Mouse (Mus musculus) Muller cell, postnatal 12 days (primary cell): ENCODE results near the gene Slc29a1.

ENCODE experiments used
- DNase-seq: peaks from one replicate; pipeline ENCODE4 v3.0.0-alpha.2; 2015; ENCODE audit errors: inconsistent ontology term

Slc29a1 gene

DNA sequence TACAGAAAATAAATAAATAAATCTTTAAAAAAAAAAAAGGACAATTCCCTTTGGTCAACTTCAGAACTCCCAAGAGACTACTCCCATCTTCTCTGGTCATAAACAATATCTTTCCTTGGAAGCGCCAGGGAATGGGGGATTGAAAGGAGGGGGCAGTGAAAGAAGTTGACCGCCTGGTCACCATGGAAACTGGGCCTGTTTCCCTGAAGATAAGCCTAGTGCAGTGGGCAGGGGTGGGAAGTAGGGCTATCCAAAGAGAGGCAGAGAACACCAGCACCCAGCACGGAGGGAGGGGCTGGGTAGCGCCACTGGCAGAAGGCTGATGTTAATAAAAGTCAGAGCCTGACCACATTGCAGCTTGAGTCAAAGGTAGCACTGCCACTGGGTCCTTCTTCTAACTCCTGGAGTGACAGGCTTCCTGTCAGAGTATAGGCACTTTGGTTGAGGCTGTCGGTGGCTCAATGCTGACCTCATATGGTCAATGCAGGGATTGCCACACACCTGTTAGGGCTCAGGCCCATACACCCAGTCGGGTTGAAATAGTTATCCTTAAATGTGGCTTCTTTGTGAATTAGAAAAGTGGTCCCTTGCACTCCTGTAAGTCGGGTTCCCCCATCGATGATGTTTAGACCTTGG lies 47.5 kb downstream of the Slc29a1 start:
- DNase-seq, result peak; percentile 60

DNA sequence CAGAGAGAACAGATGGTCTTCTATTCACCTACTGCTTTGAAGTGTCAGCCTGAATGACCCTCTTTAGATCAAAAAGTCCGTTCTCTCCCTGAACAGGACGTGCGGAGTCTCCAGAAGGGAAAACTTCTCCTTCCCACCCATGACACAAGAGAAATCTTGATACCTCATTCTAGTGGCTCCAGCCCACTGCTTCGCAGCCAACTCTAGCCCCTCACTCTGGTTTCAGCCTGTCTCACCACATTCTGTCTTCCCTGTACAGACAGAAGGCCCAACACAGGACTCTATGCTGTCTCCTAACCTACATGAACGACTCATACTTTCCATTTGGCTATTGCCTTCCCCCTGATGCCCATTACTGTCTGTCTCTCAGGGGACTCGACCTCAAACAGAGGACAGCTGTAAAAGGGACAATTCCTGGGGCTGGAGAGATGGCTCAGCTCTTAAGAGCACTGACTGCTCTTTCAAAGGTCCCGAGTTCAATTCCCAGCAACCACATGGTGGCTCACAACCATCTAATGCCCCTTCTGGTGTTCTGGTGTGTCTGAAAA lies 48.1 kb downstream of the Slc29a1 start:
- DNase-seq, result no peak

DNA sequence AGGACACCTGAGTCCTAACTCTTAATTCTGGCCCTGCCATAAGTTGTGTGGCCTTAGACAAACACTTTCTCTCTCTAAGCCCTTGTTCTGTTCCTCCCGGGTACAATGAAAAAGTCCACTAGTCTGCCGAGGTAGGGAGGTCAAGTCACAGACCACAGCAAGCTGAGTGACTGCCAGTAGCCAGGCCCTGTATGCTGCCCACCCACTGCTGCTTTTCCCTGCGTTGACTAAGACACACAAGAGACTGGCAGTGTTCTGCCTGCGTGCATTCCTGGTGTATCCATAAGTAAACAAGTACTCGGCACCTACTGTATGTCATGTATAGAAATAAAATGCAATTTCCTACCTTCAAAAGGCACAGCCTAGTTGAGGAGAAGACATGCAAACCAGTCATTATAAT lies 49.2 kb downstream of the Slc29a1 start:
- DNase-seq, result no peak

DNA sequence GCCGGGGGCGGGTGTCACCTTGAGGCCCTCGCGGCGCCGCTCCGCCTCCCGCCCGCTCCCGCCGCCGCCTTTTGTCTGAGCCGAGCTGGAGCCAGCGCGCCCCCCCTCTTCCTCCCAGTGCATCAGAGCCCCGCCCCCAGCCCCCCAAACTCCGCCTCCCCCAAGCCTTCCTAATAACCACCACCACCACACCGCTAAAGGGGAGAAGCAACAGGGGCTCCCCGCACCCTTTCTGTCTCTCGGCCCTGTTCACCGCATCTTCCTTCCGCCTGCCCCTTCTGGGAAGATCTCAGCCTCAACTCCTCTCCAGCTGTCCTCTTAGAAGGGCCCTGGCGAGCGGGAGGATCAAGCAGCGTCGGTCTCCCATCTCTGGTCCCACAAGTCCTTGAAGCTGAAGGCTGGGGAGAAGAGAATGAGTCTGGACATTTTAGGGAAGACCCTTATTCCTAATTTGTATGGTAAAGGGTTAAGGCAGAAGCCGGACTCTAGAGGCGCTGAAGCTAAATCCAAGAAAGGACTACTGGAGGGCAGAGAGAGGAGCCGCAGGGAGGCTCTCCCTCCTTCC lies 49.7 kb downstream of the Slc29a1 start, which contains the start of gene Tmem151b:
TSS of gene Tmem151b (minus strand) at position 61 of the 565 bp plus-strand sequence.
- DNase-seq, result no peak

DNA sequence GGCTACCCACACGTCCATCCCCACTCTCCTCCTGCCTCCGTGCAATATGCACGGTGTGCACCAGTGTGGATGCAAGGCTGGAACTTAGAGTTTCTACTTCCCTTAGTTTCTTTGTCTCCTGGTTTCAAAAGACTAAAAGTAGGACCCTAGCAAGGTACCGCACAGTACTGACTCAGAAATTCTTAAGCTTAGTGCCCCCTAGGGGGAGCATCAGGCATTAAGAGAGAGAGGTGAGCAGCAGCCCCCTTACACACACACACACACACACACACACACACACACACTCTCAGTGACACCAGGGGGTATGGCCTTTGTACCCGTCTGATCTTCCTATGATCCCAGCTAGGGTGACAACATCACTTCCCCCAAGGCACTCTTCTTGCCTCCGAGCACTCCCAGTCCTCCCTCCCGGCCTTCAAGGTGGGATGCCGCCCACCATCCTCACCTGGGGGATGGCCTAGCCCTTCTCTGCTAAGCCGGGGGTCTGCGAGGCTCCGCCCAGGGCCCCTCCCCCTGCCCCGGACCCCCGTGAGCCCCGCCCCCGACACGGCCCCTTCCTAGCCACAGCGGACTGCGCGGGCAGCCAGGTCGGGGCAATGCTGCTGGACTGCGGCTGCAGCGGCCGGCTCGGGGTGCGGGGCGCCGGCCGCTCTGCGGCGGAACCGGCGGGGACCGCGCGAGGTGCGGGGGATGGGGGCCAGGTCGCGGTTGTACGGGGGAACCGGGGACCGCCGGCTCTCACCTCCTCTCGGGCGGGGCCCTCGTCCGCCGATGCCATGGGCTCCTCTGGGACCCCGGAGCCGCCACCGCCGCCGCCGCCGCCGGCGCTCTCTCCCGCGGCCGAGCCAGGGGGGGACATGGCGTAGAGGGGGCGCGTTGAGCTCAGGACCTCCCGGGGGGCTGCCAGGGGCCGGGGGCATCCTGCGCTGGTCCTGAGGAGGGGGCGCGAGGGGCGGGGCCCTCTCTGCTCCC lies 50.6 kb downstream of the Slc29a1 start:
- DNase-seq, result no peak

DNA sequence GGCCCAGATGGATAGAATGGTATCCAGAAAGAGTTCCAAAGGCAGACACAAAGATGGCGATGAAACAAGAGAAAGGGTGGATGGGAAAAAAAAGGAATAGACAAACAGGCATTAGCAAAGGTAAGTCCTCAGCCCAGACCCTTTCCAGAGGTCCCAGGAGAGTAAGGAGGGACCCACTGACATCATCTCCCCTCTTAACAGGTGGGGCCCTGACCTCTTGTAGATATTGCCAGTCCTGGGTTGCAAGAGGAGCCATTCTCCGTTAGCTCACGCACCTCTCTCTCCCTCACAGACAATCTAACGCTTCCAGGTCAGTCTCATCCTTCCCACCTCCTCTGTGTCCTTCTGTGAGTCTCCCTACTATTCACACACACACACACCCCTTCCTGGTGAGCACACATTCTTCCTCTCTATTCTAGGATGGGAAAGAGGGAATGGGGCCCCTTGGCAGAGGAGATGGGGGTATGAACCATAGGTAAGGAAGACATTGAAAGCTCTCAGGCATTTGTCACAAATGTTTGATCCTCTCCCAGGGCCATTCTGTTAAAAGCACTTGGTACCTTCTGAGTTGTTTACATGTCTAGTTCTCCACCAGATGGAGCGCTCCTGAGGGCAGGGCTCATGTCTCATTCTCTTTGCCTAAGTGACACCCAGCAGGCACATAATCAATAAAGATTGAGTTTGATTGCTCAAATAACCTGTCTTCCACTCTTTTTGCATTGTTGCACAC lies 51.8 kb downstream of the Slc29a1 start:
- DNase-seq, result no peak

DNA sequence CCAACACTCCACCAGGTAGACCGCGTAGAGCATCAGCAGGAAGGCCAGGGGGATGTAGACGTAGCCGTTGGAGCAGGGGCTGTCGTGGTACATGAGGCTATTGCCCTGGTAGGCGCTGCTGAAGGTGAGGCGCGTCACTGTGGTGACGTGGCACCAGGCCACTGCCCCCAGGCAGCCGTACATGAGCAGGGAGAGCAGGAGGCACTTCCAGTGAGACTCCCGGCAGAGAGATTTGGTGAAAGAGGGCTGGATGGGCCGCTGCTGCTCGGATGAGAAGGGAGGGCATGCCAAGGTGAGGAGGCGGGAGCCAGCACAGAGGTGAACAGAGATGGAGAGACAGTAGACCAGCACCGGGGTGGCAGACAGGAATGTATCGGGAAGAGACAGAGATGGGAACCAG lies 52.5 kb downstream of the Slc29a1 start:
- DNase-seq, result no peak

DNA sequence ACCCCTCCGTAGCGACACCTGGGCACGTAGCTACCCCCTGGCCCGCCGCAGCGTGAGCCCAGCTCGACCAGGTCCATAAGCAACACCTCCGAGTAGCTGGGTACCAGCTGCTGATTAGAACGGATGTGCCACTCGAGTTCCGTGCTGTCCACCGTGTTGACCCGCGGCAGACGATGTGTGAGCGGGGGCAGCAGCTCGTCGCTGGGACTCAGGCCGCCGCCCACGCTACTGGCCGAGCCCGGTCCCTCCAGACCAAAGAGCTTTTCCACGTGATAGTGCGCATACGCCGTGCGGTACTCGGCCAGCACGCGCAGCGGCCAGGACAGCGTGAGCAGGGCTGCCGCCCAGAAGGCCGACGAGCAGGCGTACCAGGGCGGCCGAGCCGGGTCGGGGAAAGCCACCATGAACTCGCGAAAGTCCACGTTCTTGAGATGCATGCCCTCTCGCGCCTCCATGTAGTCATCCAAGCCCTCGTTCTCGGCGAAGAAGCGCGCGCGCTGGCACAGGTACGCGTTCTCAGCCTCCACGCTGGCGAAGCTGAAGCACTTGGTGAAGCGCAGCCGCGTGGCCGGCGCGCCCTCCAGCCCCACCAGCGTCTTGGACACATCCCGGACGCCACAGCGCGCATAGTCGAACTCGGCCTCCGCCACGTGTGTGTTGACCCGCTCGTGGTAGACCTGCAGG lies 54.0 kb downstream of the Slc29a1 start:
- no peak for DNase-seq

DNA sequence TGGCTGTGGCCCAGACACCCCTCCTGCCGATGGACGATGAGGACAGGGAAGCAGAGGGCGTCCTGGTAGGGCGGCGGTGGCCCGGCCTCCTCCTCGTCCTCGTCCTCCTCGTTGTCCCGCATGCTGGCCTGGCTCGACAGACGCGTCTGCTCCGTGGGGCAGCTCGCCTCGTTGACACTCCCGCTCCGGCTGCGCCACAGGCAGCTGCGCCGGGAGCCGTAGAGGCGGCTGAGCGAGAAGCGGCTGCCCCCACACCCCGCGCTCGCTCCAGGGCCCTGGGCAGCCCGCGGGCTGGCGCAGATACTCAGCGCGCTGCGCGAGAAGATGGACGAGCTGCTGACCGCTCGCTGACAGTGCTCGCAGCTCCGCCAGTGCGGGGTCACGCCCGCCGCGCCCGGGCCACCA lies 54.5 kb downstream of the Slc29a1 start:
- no peak for DNase-seq

DNA sequence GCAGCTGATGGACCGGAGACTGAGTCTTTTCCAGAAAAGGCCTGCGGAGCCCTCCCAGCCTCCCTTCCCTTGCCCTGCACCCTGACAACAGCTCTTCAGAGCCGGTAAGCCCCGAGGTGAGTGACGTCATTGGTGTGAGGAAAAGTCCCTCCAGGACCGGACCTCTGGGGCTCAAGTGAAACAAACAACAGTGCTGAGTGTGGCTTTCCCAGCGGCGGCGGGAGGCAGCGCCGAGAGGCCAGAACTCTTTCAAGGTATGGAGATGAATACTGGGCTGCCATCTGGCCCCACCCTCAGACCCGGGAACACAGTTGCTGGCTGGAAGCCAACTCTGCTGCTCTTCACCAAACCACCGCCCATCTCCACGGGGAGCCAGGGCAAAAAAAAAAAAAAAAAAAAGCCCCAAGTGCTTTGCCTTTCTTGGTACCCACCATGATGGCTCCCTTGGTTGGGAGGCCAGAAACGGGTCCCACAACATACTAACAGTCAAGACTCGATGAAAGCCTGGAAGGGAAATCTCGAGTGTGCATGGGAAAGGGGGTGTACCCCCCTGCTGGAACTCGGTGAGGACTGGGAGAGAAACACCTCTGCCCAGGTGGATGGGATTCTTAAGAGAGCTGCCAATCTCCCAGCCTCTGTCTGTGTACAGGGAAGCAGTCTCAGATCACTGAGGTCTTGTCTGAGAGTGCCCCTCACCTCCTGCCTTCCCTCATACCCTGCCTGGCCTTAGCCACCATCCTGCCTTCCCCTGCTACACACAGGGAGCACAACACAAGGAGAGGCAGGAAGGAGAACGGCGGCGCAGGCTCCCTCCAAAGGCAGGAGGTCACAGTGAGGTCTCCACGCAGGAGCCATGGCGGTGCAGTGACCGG lies 55.2 kb downstream of the Slc29a1 start:
- DNase-seq, result no peak

DNA sequence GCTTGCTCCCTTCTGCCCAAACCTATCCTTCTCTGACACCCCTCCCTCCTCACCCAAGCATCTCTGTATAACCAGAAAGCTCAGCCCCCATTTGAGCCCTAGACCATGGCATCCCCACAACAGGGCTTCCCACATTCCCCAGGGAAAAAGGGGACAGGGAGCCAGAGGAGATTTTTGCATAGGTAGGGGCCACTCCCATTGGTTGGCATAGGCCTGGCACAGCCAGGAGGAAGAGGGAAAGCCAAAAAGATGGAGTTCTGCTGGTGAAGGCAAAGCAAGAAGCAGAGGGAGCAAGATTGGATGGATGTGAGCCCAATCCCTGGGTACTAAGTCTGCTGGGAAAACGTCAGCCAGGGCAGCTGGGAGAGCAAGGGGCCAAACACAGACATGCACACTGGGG lies 56.3 kb downstream of the Slc29a1 start:
- no peak for DNase-seq

DNA sequence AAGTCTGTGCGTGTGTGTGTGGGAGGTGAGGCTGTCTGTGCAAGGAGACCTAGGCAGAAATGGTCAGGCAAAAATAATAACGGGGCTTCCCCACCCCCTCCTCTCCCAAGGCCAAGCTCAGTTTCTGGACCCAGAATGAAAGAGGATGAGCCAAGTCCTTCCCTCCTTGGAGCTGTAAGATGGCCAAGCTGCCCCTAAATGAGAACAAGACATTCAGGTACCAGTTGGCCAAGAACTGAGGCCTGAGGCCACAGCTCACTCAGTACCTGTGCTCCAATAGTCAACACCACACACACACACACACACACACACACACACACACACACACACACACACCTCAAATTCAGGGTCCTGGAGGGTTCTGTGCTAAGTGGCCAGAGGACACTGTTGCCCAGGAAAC lies 56.7 kb downstream of the Slc29a1 start:
- no peak for DNase-seq

DNA sequence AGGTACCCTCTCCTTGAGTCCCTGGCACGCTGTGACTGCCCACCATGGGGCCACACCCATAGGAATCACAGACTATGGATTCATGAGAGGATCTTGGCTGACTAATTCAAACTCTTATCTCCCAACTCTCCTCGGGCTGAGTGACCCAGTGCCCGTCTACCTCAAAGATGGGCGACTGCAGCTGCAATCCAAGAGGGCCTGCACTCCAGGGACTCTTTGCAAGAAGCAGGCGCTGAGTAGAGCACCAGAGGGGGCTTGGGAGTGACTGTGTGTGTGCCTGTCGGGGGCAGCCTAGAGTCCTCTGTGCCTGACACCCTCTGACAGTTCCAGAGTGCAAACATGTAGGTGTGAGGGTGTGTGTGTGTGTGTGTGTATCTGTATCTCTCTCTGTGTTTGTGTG lies 57.3 kb downstream of the Slc29a1 start:
- no peak for DNase-seq

DNA sequence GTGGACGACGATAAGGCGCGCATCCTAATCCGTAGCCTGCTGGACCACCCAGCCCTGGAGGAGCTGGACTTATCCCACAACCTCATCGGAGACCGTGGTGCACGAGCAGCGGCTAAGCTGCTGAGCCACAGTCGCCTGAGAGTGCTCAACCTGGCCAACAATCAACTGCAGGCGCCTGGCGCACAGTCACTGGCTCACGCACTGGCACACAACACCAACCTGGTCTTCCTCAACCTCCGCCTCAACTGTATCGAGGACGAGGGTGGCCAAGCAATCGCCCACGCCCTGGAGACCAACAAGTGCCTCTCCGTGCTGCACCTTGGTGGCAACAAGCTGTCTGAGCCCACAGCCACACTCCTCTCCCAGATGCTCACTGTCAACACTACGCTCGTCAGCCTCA lies 59.7 kb downstream of the Slc29a1 start:
- DNase-seq, result no peak

DNA sequence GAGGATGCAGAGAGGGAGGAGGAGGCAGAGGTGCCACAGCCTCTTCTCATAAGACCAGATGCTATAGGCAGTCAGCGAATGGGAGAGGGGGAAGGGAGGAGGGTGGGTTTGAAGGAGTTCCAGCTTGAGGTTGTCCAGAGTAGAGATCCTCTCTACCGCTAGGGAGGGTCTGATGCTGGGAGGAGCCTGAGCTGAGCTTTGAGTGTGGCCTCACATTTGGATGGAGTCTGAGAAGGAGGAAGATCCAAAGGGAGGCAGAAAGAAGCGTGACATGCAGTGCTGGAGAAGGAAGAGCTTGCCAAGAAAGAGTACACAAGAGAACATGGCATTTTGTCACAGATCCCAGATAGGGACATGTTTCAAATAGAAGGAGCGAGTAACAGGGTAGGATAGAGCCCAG lies 61.0 kb downstream of the Slc29a1 start:
- DNase-seq, result no peak

DNA sequence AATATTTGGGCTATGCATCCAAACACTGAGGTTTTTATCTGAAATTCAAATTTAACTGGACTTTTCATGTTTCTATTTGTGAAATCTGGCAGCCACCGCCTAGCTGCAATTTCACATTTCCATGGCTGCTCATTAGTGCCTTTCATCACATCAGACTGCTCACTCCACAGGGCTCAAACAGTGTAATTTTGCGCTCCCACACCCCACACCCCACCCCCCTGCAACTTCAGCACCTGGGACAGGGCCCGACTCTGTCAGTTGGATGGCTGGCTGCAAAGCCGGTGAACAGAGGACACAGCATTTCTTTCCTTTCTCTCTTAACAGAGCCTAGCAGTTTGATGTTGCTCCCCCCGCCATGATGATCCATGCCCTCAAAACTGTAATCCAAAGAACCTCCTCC lies 63.1 kb downstream of the Slc29a1 start:
- peak; percentile 62 for DNase-seq
